ENCODE assay signal across 9 mouse cellular contexts in genomic region chr4:44663489-44663888, GRCm38 (mm10). TPM values are rescaled to one million over a fixed set of nuclear protein-coding genes. Genes with fewer than 3 reads are reported as not detected.
DNase-seq lines count a peak whose midpoint lies in the region; ATAC-seq and TF ChIP-seq lines count a peak whose summit lies in the region.
"Had no signal": no experiment of that assay in that cellular context is flagged by ENCODE, and none has a peak within 500 bp of the region (broad histone marks: within the 10 kb centered on the region; RNA-seq: fewer than 3 reads in every experiment).

No protein-coding gene starts in this region.

- H3K27me3 ChIP-seq in forebrain, embryonic 10.5 days (ENCODE audit: poor library complexity, severe bottlenecking), result peaks cover 100% of the 10 kb centered on the region
- H3K27me3 ChIP-seq in hindbrain, embryonic 16.5 days (replicated peaks; ENCODE audit: control insufficient read depth, insufficient read depth, low read length), result peaks cover 6% of the 10 kb centered on the region
- peaks cover 63% of the 10 kb centered on the region for H3K27me3 ChIP-seq in neural tube, embryonic 12.5 days (replicated peaks)
- H3K27me3 ChIP-seq in kidney, adult 2 months (replicated peaks; ENCODE audit: control insufficient read depth, insufficient read depth, low read length), result peaks cover 3% of the 10 kb centered on the region; the same call in 1 of the 2 replicates

- DNase-seq in left cerebral cortex, postnatal 4 days, result peak; percentile 15
- DNase-seq in left cerebral cortex, adult 9 months (ENCODE audit: low spot score in 2 of 2), result no peak
- DNase-seq in forebrain, embryonic 10.5 days (ENCODE audit: extremely low spot score, low spot score), result no peak
- no peak for DNase-seq in adrenal gland, postnatal 36 days
- no peak for DNase-seq in kidney, adult 2 months
- no peak for DNase-seq in frontal cortex, postnatal 10 days (ENCODE audit: low spot score in 2 of 2)

- ATAC-seq in hindbrain, embryonic 16.5 days, result peak; percentile 34
- 0 out of 2 replicates have a peak, but pooled peaks have one; percentile 35 for ATAC-seq in neural tube, embryonic 12.5 days (ENCODE audit: low FRiP score, low read depth)
- ATAC-seq: Patski had no signal

- 19% methylated on average over 10 of the region's 10 CpGs for WGBS in forebrain, embryonic 10.5 days
- 16% methylated on average over 10 of the region's 10 CpGs for WGBS in hindbrain, embryonic 16.5 days
- WGBS in neural tube, embryonic 12.5 days, result 13% methylated on average over 10 of the region's 10 CpGs
- 26% methylated on average over 10 of the region's 10 CpGs for WGBS in kidney, adult 2 months

- no peak overlapping the region for H3K9ac ChIP-seq in hindbrain, embryonic 16.5 days (ENCODE audit: low read depth, low read length)
- peak overlapping the region; percentile 53; the same call in 1 of the 2 replicates for H3K9ac ChIP-seq in neural tube, embryonic 12.5 days

- H3K36me3 ChIP-seq in forebrain, embryonic 10.5 days (replicated peaks), result no peaks in the 10 kb centered on the region
- no peaks in the 10 kb centered on the region for H3K36me3 ChIP-seq in hindbrain, embryonic 16.5 days (ENCODE audit: control insufficient read depth, insufficient read depth, low read length)
- H3K36me3 ChIP-seq in neural tube, embryonic 12.5 days, result no peaks in the 10 kb centered on the region
- H3K36me3 ChIP-seq in kidney, adult 2 months (ENCODE audit: control insufficient read depth, insufficient read depth, low read length), result no peaks in the 10 kb centered on the region

- H3K9me3 ChIP-seq in forebrain, embryonic 10.5 days, result no peaks in the 10 kb centered on the region
- no peaks in the 10 kb centered on the region for H3K9me3 ChIP-seq in hindbrain, embryonic 16.5 days (ENCODE audit: control insufficient read depth, low read length)
- H3K9me3 ChIP-seq in neural tube, embryonic 12.5 days, result no peaks in the 10 kb centered on the region

- H3K4me1 ChIP-seq in forebrain, embryonic 10.5 days, result peaks cover 17% of the 10 kb centered on the region
- peaks cover 11% of the 10 kb centered on the region for H3K4me1 ChIP-seq in hindbrain, embryonic 16.5 days (ENCODE audit: control insufficient read depth, insufficient read depth, low read depth, low read length)
- peaks cover 14% of the 10 kb centered on the region for H3K4me1 ChIP-seq in neural tube, embryonic 12.5 days
- no peaks in the 10 kb centered on the region for H3K4me1 ChIP-seq in kidney, adult 2 months (ENCODE audit: control insufficient read depth, insufficient read depth, low read length)

- no peak for TF ChIP-seq CTCF in kidney, adult 2 months (conservative IDR thresholded peaks at IDR 0.05; ENCODE audit: insufficient read depth, insufficient read length, low read depth, low read length)

- no peak overlapping the region for H3K27ac ChIP-seq in forebrain, embryonic 10.5 days
- no peak overlapping the region for H3K27ac ChIP-seq in hindbrain, embryonic 16.5 days (ENCODE audit: low read depth, low read length)
- H3K27ac ChIP-seq in neural tube, embryonic 12.5 days, result no peak overlapping the region
- no peak overlapping the region for H3K27ac ChIP-seq in kidney, adult 2 months (ENCODE audit: insufficient read depth, low read depth, low read length)

- no peak for TF ChIP-seq POLR2A in kidney, adult 2 months (IDR thresholded peaks at IDR 0.05; ENCODE audit: low read depth, low read length)

- intact Hi-C loops in left cerebral cortex, postnatal 4 days (cut with DNase I), result loop anchor here (10.0 kb wide), 1 partner anchor 99 kb away; no protein-coding TSS in a partner anchor

- peak overlapping the region; percentile 65 for H3K4me3 ChIP-seq in forebrain, embryonic 10.5 days
- H3K4me3 ChIP-seq in hindbrain, embryonic 16.5 days (ENCODE audit: low read length), result peak overlapping the region; percentile 56
- H3K4me3 ChIP-seq in neural tube, embryonic 12.5 days, result peak overlapping the region; percentile 46
- no peak overlapping the region for H3K4me3 ChIP-seq in kidney, adult 2 months (ENCODE audit: insufficient read depth, low read depth, low read length)

- peak overlapping the region; percentile 96 for H3K4me2 ChIP-seq in hindbrain, embryonic 16.5 days (ENCODE audit: low read length)
- peak overlapping the region; percentile 89 for H3K4me2 ChIP-seq in neural tube, embryonic 12.5 days (replicated peaks)

RNA-seq across cellular contexts. Expression of gene Pax5, which starts 46.8 kb away (rescaled TPM):
- total RNA-seq in left cerebral cortex, postnatal 4 days (2021), result 1 to 10 TPM; 1.0 to 1.8 TPM
- 0.26 and 0.71 TPM in 2 replicates for polyA plus RNA-seq in forebrain, embryonic 10.5 days (2016; fragmentation: Nextera tagmentation; extraction: Ambion mirVana)
- 0.99 and 1.9 TPM in 2 replicates for polyA plus RNA-seq in hindbrain, embryonic 16.5 days (2015; fragmentation: Nextera tagmentation; extraction: Ambion mirVana)
- polyA plus RNA-seq in neural tube, embryonic 12.5 days (2016; fragmentation: Nextera tagmentation; extraction: Ambion mirVana), result 2.4 and 3.3 TPM in 2 replicates
- total RNA-seq in adrenal gland, postnatal 36 days (2021), result under 1 TPM; 0.63 to 0.66 TPM
- 0.10 and 3.4 TPM in 2 replicates for polyA plus RNA-seq in kidney, adult 2 months (2012; rRNA removed)
- polyA plus RNA-seq: Patski had no signal
